Mouse (Mus musculus) neutrophil, adult 5-6 weeks (primary cell): ENCODE data around the gene Gm20765. TPM values are rescaled to one million over a fixed set of nuclear protein-coding genes. Genes with fewer than 3 reads are reported as not detected.
"Not testable (repeated sequence)": the region's sequence is repeated elsewhere in the genome, so short reads cannot be mapped to it uniquely, and the experiment has no call there.

Experiments used
- ATAC-seq: fragments of 151-379, 151-347 bp; 2 replicates; pipeline ENCODE4 v1.8.0; 2017; ENCODE audit warnings: mild to moderate bottlenecking, moderate TSS enrichment; ENCODE audit not compliant: insufficient number of reproducible peaks, poor library complexity, low FRiP score, severe bottlenecking; ENCODE audit errors: extremely low read depth
- total RNA-seq: library from RNA; stranded (forward); fragments of 200-1000 nt; gene quantifications from 2 replicates; pipeline ENCODE4 v1.2.3, GENCODE M21; 2017

Gene Gm20765
- total RNA-seq = not detected in 2 replicates

DNA sequence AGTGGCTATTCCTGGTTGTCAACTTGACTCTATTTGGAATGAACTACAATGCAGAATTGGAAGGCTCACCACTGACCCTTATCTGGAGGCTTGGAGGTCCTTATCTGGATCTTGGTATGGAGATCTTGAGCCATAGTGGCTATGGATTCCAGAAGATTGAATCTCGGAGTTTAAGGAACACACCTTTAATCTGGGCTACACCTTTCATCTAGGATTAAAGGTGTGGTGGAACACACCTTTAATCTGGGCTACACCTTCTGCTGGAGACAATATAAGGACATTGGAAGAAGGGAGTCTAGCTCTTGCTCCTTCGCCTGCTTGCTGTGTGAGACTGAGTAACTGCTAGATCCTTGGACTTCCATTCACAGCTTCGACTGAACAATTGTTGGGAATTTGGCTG, at the start of gene Gm20765:
Gene Gm20765, plus strand, starts transcription at position 301 of the 400 bp plus-strand sequence.
- ATAC-seq = not testable (repeated sequence)

DNA sequence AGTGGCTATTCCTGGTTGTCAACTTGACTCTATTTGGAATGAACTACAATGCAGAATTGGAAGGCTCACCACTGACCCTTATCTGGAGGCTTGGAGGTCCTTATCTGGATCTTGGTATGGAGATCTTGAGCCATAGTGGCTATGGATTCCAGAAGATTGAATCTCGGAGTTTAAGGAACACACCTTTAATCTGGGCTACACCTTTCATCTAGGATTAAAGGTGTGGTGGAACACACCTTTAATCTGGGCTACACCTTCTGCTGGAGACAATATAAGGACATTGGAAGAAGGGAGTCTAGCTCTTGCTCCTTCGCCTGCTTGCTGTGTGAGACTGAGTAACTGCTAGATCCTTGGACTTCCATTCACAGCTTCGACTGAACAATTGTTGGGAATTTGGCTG, 42.6 kb upstream of the Gm20765 start, which contains the start of gene Gm21293:
Gene Gm21293, plus strand, starts transcription at position 301 of the 400 bp plus-strand sequence.
- ATAC-seq = not testable (repeated sequence)

DNA sequence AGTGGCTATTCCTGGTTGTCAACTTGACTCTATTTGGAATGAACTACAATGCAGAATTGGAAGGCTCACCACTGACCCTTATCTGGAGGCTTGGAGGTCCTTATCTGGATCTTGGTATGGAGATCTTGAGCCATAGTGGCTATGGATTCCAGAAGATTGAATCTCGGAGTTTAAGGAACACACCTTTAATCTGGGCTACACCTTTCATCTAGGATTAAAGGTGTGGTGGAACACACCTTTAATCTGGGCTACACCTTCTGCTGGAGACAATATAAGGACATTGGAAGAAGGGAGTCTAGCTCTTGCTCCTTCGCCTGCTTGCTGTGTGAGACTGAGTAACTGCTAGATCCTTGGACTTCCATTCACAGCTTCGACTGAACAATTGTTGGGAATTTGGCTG, 34.1 kb upstream of the Gm20765 start, which contains the start of gene Gm6763:
Gene Gm6763, plus strand, starts transcription at position 301 of the 400 bp plus-strand sequence.
- not testable (repeated sequence) for ATAC-seq

DNA sequence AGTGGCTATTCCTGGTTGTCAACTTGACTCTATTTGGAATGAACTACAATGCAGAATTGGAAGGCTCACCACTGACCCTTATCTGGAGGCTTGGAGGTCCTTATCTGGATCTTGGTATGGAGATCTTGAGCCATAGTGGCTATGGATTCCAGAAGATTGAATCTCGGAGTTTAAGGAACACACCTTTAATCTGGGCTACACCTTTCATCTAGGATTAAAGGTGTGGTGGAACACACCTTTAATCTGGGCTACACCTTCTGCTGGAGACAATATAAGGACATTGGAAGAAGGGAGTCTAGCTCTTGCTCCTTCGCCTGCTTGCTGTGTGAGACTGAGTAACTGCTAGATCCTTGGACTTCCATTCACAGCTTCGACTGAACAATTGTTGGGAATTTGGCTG, 25.6 kb upstream of the Gm20765 start, which contains the start of gene Gm8764:
Gene Gm8764, plus strand, starts transcription at position 301 of the 400 bp plus-strand sequence.
- ATAC-seq = not testable (repeated sequence)

DNA sequence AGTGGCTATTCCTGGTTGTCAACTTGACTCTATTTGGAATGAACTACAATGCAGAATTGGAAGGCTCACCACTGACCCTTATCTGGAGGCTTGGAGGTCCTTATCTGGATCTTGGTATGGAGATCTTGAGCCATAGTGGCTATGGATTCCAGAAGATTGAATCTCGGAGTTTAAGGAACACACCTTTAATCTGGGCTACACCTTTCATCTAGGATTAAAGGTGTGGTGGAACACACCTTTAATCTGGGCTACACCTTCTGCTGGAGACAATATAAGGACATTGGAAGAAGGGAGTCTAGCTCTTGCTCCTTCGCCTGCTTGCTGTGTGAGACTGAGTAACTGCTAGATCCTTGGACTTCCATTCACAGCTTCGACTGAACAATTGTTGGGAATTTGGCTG, 17.1 kb upstream of the Gm20765 start, which contains the start of gene Gm21304:
Gene Gm21304, plus strand, starts transcription at position 301 of the 400 bp plus-strand sequence.
- ATAC-seq = not testable (repeated sequence)

DNA sequence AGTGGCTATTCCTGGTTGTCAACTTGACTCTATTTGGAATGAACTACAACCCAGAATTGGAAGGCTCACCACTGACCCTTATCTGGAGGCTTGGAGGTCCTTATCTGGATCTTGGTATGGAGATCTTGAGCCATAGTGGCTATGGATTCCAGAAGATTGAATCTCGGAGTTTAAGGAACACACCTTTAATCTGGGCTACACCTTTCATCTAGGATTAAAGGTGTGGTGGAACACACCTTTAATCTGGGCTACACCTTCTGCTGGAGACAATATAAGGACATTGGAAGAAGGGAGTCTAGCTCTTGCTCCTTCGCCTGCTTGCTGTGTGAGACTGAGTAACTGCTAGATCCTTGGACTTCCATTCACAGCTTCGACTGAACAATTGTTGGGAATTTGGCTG, 8.6 kb upstream of the Gm20765 start, which contains the start of gene Gm21312:
Gene Gm21312, plus strand, starts transcription at position 301 of the 400 bp plus-strand sequence.
- ATAC-seq = not testable (repeated sequence)

DNA sequence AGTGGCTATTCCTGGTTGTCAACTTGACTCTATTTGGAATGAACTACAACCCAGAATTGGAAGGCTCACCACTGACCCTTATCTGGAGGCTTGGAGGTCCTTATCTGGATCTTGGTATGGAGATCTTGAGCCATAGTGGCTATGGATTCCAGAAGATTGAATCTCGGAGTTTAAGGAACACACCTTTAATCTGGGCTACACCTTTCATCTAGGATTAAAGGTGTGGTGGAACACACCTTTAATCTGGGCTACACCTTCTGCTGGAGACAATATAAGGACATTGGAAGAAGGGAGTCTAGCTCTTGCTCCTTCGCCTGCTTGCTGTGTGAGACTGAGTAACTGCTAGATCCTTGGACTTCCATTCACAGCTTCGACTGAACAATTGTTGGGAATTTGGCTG, 8.4 kb downstream of the Gm20765 start, which contains the start of gene Gm4340:
Gene Gm4340, plus strand, starts transcription at position 301 of the 400 bp plus-strand sequence.
- ATAC-seq = not testable (repeated sequence)

DNA sequence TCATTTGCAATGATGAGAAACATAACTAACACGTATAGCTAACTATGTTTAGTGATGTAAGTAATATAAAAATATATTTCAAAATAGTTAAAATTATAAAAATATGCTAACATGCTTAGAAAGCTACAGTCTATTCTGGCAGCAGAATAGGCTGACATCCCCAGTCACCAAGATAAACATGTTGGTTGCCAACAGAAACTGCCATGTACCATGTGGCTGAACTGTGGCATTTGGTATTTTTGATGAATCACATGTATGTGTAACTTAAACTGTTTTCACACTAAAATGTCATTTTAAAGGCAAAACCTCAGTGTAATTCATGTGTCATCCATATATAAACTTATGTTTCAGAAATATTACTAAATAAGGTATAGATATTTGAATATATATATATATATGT, 24.3 kb downstream of the Gm20765 start:
- ATAC-seq = no peak

DNA sequence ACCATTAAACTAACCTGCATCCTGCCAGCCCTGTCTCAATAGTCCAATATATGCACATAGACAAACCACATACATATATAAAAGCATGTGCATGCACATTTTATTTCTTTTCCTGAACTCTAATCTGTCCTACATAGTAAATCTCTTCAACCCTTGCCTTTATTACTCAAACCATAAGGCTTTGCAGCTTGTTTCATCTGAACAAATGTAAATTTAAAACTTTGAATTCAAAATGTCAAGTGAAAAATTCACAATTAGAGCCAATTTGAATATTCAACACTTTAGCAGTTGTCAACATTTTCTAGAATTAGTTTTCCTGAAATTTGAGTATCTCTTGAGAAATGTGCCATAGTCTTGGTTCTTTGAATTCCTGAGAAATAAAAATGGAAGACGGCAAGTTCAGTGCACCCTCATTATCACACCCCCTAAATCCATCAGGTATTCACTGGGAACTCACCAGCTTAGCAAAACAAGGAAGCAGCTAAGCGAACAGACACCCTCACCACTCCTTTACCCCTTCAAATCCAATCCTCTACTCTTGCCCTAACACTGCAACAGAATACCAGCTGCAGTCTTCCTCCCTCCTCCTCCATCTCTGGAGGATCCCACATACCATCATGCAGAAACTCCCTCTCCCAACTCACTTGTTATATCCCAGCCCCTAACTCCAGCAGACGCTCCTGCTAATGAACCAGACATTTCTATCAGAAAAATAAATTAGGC, 25.1 kb downstream of the Gm20765 start:
- ATAC-seq = no peak

DNA sequence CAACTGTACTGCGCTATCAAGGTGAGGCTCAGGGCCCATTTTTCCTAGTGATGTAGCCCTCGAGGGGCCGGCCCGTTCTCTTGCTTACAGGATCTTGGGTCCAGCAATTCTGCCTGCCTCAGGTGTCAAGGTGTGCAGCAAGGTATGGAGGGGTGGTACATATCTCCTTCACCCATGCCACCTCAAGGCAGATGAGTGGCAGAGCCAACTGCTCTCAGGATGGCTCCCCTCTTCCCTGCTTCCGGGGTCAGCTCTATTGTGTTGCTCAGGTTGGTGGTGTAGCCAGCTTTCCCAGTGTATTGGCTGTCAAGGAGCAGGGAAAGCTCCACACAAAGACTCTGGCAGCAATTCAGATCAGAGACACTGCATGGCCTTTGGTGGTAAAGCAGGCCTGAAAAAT, 29.2 kb downstream of the Gm20765 start:
- no peak for ATAC-seq

DNA sequence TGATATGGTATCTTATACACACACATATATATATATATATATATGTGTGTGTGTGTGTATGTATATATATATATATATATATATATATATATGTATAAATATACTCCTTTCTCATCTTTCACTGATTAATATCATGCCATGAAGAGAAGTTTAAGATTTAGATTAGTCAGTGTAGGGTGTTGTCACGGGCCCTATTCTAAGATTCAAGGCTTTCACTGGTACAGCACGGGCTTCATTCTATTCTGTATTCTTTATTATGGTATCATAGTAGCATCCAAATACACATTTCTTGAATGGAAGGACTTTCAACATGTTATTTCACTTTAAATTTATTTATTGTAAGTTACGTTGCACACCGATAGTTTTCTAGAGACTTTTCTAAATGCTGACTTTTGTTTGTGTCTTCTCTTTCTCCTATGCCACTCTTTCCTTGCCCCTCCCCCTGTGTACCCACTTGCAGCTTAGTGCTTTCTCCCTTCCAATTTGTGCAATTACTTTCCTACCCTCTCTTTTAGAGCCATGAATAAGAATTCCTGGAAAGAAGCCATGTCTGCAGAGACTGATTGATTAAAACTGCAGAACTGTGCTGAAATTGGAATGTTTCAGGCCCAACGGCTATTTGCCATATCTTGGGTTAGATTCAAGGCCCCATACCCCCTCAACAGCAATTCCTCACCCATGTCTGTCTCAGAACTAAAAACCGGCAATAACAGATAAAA, 35.1 kb downstream of the Gm20765 start:
- no peak for ATAC-seq

Other genes with a start within 250 kb of the Gm20765 start
- not detected in 2 replicates for gene Gm21293, start 42.5 kb upstream of the Gm20765 start, total RNA-seq
- gene Gm6763, start 34.0 kb upstream of the Gm20765 start, total RNA-seq = not detected in 2 replicates
- not detected in 2 replicates for gene Gm8764, start 25.5 kb upstream of the Gm20765 start, total RNA-seq
- not detected in 2 replicates for gene Gm21304, start 17.0 kb upstream of the Gm20765 start, total RNA-seq
- not detected in 2 replicates for gene Gm21312, start 8.5 kb upstream of the Gm20765 start, total RNA-seq
- not detected in 2 replicates for gene Gm4340, start 8.5 kb downstream of the Gm20765 start, total RNA-seq